Mouse (Mus musculus) liver, embryonic 13.5 days (tissue): ENCODE measurements around the gene Cox4i1. TPM values are rescaled to one million over a fixed set of nuclear protein-coding genes. Genes with fewer than 3 reads are reported as not detected.
A peak's percentile ranks its signal among the peaks of the same experiment; 100 is the strongest.

Source experiments
- ATAC-seq: fragments of 200-750 bp; cut with Nextera tagmentation; 2 replicates; pipeline ENCODE4 v1.8.0; 2017; ENCODE audit warnings: low read depth, mild to moderate bottlenecking, moderate number of reproducible peaks, moderate library complexity
- DNase-seq: peaks from one replicate; pipeline ENCODE4 v3.0.0; 2022
- H3K27ac ChIP-seq: fragments of 300-500 bp; sonication (generic); 2 replicates; pipeline ENCODE4 v1.5.1; 2015; ENCODE audit warnings: moderate library complexity, mild to moderate bottlenecking, inconsistent platforms
- H3K27me3 ChIP-seq: fragments of 300-500 bp; sonication (generic); 2 replicates; pipeline ENCODE4 v1.6.1; 2015; ENCODE audit warnings: mild to moderate bottlenecking, inconsistent platforms
- H3K36me3 ChIP-seq: fragments of 300-500 bp; sonication (generic); 2 replicates; pipeline ENCODE4 v1.6.1; 2015; ENCODE audit warnings: mild to moderate bottlenecking, inconsistent platforms
- H3K4me1 ChIP-seq: fragments of 300-500 bp; sonication (generic); replicated peaks from 2 replicates; pipeline ENCODE4 v1.6.1; 2015; ENCODE audit warnings: inconsistent platforms
- H3K4me2 ChIP-seq: fragments of 300-500 bp; sonication (generic); 2 replicates; pipeline ENCODE4 v1.6.1; 2015; ENCODE audit warnings: inconsistent platforms, mild to moderate bottlenecking, moderate library complexity
- H3K4me3 ChIP-seq: fragments of 300-500 bp; sonication (generic); replicated peaks from 2 replicates; pipeline ENCODE4 v1.5.1; 2015; ENCODE audit warnings: mild to moderate bottlenecking, inconsistent platforms
- H3K9ac ChIP-seq: fragments of 300-500 bp; sonication (generic); 2 replicates; pipeline ENCODE4 v1.6.1; 2015; ENCODE audit warnings: mild to moderate bottlenecking, inconsistent platforms
- H3K9me3 ChIP-seq: fragments of 300-500 bp; sonication (generic); replicated peaks from 2 replicates; pipeline ENCODE4 v1.6.1; 2016; ENCODE audit warnings: inconsistent platforms
- WGBS: fragments of 180-500 bp; shearing (Covaris S2); methylation state at CpG from one replicate; pipeline ENCODE4 v1.1.7; 2015; ENCODE audit not compliant: insufficient replicate concordance; 5-methylcytosine and 5-hydroxymethylcytosine counted together
- polyA plus RNA-seq: library from polyadenylated mRNA; unstranded; fragments of >200 nt; fragmentation: Nextera tagmentation; extraction: Ambion mirVana; gene quantifications from 2 replicates; pipeline ENCODE4 v1.2.1, GENCODE M21; 2015

The Cox4i1 gene
- polyA plus RNA-seq, 1 experiment from 2014 or later, result 800 TPM

DNA sequence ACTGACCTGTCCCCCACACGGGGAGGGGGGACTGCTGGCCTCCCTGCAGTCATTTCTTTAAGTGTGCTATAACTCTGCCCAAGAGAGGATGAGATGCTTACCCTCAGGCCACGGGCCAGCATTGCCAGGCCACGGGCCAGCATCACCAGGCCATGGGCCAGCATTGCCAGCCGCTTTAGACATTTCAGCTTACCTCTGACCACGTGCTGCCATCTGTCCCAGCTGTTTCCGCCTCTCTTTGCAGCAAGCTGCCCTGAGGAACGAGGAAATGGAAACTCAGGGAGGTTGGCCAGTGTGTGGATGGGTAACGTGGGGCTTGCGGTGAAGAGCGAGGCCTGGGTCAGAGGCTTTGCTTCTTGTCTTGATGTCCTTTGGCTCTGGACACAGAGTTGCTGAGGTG, 13.1 kb downstream of the Cox4i1 start:
- DNase-seq (no peak), ATAC-seq (no peak)

GRCm38 (mm10) chr8:120683602-120684001, 15.6 kb downstream of the Cox4i1 start:
- DNase-seq (peak; percentile 43), ATAC-seq (no peak; the same call in 1 of the 2 replicates)
- H3K9ac ChIP-seq, result no peak overlapping the region
- H3K4me2 ChIP-seq, result no peak overlapping the region
- peaks cover 5% of the 10 kb centered on the region for H3K27me3 ChIP-seq
- H3K4me1 ChIP-seq, result peaks cover 22% of the 10 kb centered on the region
- H3K36me3 ChIP-seq, result no peaks in the 10 kb centered on the region
- 14% methylated on average over 10 of the region's 10 CpGs for WGBS
- no peak overlapping the region for H3K27ac ChIP-seq
- no peaks in the 10 kb centered on the region for H3K9me3 ChIP-seq
- no peak overlapping the region for H3K4me3 ChIP-seq

More for the DNA sequence above, 13.1 kb downstream of the Cox4i1 start:
- Histone ChIP-seq H3K4me1 (peaks cover 22% of the 10 kb centered on the region), H3K4me3 (no peak overlapping the region), H3K4me2 (no peak overlapping the region), H3K9ac (no peak overlapping the region), H3K9me3 (no peaks in the 10 kb centered on the region), H3K36me3 (no peaks in the 10 kb centered on the region), H3K27me3 (peaks cover 5% of the 10 kb centered on the region), H3K27ac (no peak overlapping the region)
- WGBS, result 69% methylated on average over 10 of the region's 10 CpGs

GRCm38 (mm10) chr8:120684082-120684481, 16.1 kb downstream of the Cox4i1 start:
- no peak overlapping the region for H3K4me2 ChIP-seq

DNA sequence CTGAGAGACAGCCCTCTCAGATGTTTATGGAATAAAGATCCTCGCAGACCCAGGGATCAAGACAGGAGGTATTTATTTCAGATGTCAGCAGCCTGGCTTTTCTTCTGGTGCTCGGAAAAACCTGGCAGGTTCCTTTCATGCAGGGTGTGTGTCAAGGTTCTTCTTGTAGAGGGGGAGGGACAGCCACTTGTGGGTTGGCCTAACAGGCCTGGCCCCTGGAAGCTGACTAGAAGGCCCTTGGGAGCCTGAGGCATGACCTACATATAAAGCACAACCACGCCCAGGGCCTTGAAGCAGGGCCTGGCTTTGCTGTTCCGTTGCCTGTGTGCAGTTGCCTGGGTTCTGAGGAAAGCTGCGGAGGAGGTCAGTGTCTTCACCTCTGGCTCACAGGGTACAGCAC, 17.1 kb downstream of the Cox4i1 start:
- Histone ChIP-seq H3K4me3 (no peak overlapping the region), H3K36me3 (no peaks in the 10 kb centered on the region), H3K4me1 (peaks cover 12% of the 10 kb centered on the region), H3K4me2 (no peak overlapping the region), H3K27ac (0 out of 2 replicates have a peak overlapping the region, but pooled peaks have one; percentile 34), H3K27me3 (peaks cover 5% of the 10 kb centered on the region), H3K9ac (no peak overlapping the region), H3K9me3 (no peaks in the 10 kb centered on the region)
- no peak for DNase-seq
- no peak for ATAC-seq
- WGBS, result 64% methylated on average over 5 of the region's 5 CpGs

More at GRCm38 (mm10) chr8:120684082-120684481, 16.1 kb downstream of the Cox4i1 start:
- H3K36me3 ChIP-seq, result no peaks in the 10 kb centered on the region
- H3K4me3 ChIP-seq, result no peak overlapping the region
- peaks cover 5% of the 10 kb centered on the region for H3K27me3 ChIP-seq
- 42% methylated on average over 5 of the region's 5 CpGs for WGBS
- DNase-seq (no peak), ATAC-seq (no peak)
- H3K9ac ChIP-seq, result no peak overlapping the region
- no peak overlapping the region for H3K27ac ChIP-seq
- H3K9me3 ChIP-seq, result no peaks in the 10 kb centered on the region
- peaks cover 22% of the 10 kb centered on the region for H3K4me1 ChIP-seq

GRCm38 (mm10) chr8:120685591-120685990, 17.6 kb downstream of the Cox4i1 start:
- no peak overlapping the region for H3K4me2 ChIP-seq
- no peaks in the 10 kb centered on the region for H3K9me3 ChIP-seq

GRCm38 (mm10) chr8:120686051-120686450, 18.0 kb downstream of the Cox4i1 start:
- Histone ChIP-seq H3K36me3 (no peaks in the 10 kb centered on the region), H3K27ac (0 out of 2 replicates have a peak overlapping the region, but pooled peaks have one; percentile 9), H3K4me1 (peaks cover 9% of the 10 kb centered on the region), H3K27me3 (peaks cover 4% of the 10 kb centered on the region), H3K4me2 (no peak overlapping the region), H3K9me3 (no peaks in the 10 kb centered on the region), H3K9ac (no peak overlapping the region), H3K4me3 (no peak overlapping the region)
- no peak for ATAC-seq
- no peak for DNase-seq
- WGBS, result 26% methylated on average over 13 of the region's 13 CpGs

More at GRCm38 (mm10) chr8:120685591-120685990, 17.6 kb downstream of the Cox4i1 start:
- H3K27ac ChIP-seq, result 0 out of 2 replicates have a peak overlapping the region, but pooled peaks have one; percentile 34
- no peak for DNase-seq
- no peak overlapping the region for H3K9ac ChIP-seq
- no peaks in the 10 kb centered on the region for H3K36me3 ChIP-seq
- peaks cover 9% of the 10 kb centered on the region for H3K4me1 ChIP-seq
- no peak for ATAC-seq
- no peak overlapping the region for H3K4me3 ChIP-seq
- peaks cover 5% of the 10 kb centered on the region for H3K27me3 ChIP-seq
- WGBS, result 67% methylated on average over 8 of the region's 8 CpGs

- ATAC-seq (no peak), DNase-seq (no peak)
- no peaks in the 10 kb centered on the region for H3K36me3 ChIP-seq
- no peaks in the 10 kb centered on the region for H3K27me3 ChIP-seq
- 58% methylated on average over 5 of the region's 5 CpGs for WGBS
- H3K4me1 ChIP-seq, result peaks cover 9% of the 10 kb centered on the region
- H3K27ac ChIP-seq, result no peak overlapping the region
- H3K9ac ChIP-seq, result no peak overlapping the region
- H3K4me2 ChIP-seq, result no peak overlapping the region
- H3K4me3 ChIP-seq, result no peak overlapping the region
- H3K9me3 ChIP-seq, result no peaks in the 10 kb centered on the region
Measured at GRCm38 (mm10) chr8:120686576-120686975, 18.6 kb downstream of the Cox4i1 start.

DNA sequence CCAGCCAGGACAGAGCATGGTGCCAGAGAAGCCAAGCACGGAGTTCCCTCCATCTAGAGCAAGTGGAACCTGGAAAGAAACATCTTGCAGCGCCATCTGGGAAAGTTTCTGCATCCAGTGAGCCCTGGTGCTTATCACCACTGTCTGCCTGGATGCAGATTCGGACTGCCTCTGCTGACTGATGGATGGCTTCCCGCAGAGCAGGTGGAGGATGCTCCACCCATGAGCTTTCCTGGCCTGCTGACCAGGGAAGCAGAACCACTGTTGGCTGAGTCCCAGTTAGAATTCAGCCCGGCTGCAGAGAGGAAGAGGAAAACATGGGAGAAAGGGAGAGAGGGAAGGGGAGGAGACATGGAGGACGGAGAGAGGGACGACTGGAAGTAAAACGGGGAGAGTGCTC, 19.8 kb downstream of the Cox4i1 start:
- Histone ChIP-seq H3K4me2 (no peak overlapping the region), H3K4me1 (peaks cover 12% of the 10 kb centered on the region), H3K4me3 (no peak overlapping the region), H3K27me3 (no peaks in the 10 kb centered on the region), H3K9me3 (no peaks in the 10 kb centered on the region), H3K9ac (no peak overlapping the region), H3K27ac (no peak overlapping the region), H3K36me3 (no peaks in the 10 kb centered on the region)
- ATAC-seq (no peak), DNase-seq (no peak)
- WGBS, result 57% methylated on average over 8 of the region's 8 CpGs

DNA sequence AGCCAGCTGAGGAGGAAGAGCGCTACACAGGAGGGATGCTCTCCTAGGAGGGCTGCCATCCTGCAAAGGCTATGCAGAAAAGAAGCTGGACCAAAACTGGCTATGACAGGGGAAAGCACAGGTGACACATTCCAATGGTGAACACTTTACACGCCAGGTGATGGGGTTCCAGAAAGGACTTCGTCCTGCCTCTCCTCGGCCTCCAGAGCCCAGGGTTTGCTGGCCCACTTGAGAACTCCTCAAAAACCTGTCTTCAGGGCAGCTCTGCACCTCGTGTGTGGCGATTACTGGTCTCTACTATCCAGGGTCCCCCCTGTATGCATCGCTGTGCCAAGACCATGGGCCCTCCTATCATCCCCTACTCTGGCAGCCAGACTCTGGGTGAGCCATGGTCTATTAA, 20.5 kb downstream of the Cox4i1 start:
- ATAC-seq, result no peak
- Histone ChIP-seq H3K4me2 (no peak overlapping the region), H3K27me3 (no peaks in the 10 kb centered on the region), H3K4me3 (no peak overlapping the region), H3K9ac (no peak overlapping the region), H3K4me1 (peaks cover 13% of the 10 kb centered on the region), H3K36me3 (no peaks in the 10 kb centered on the region), H3K27ac (no peak overlapping the region), H3K9me3 (no peaks in the 10 kb centered on the region)
- 64% methylated on average over 7 of the region's 7 CpGs for WGBS
- DNase-seq, result no peak

DNA sequence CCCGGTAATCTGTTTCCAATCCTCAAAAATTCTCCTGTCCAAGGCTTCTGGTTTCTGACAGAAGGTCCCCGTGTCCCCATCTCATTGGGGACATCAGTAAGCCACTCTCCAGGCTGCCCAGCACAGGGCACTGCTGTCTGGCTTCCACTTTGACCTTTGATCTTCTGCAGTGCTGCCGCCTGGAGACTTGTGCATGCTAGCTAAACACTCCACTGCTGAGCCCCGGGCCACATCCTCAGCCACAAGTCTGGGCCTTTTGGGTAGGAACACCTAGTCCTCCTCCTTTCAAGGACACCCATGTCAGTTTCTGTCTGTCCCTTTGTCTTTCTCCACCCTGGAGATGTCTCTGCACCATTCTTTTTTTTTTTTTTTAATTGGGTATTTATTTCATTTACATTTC, 24.9 kb downstream of the Cox4i1 start:
- Histone ChIP-seq H3K36me3 (no peaks in the 10 kb centered on the region), H3K4me1 (peaks cover 28% of the 10 kb centered on the region), H3K9ac (no peak overlapping the region), H3K27ac (no peak overlapping the region), H3K4me2 (no peak overlapping the region), H3K4me3 (no peak overlapping the region), H3K27me3 (no peaks in the 10 kb centered on the region), H3K9me3 (no peaks in the 10 kb centered on the region)
- ATAC-seq (no peak), DNase-seq (no peak)
- WGBS, result 62% methylated on average over 4 of the region's 4 CpGs

GRCm38 (mm10) chr8:120693861-120694493, 26.0 kb downstream of the Cox4i1 start:
- DNase-seq (peak; percentile 55), ATAC-seq (peak; percentile 41)
- peaks cover 29% of the 10 kb centered on the region for H3K4me1 ChIP-seq
- no peaks in the 10 kb centered on the region for H3K36me3 ChIP-seq
- H3K4me3 ChIP-seq, result no peak overlapping the region
- H3K9me3 ChIP-seq, result no peaks in the 10 kb centered on the region
- WGBS, result 40% methylated on average over 22 of the region's 22 CpGs
- no peak overlapping the region for H3K27ac ChIP-seq
- H3K27me3 ChIP-seq, result no peaks in the 10 kb centered on the region
- no peak overlapping the region for H3K9ac ChIP-seq
- H3K4me2 ChIP-seq, result 0 out of 2 replicates have a peak overlapping the region, but pooled peaks have one; percentile 13
